Mouse (Mus musculus) frontal cortex, postnatal 10 days (tissue): Measurements from ENCODE around the gene Zfp644.

Source experiments
- DNase-seq, 2 experiments: peaks; one replicate each; pipeline ENCODE4 v3.0.0; 2022; ENCODE audit warnings: low spot score in 2 of 2, mixed read lengths in 1 of 2

Gene Zfp644

GRCm38 (mm10) chr5:106660867-106661266 lies 36.2 kb downstream of the Zfp644 start:
- no peak for DNase-seq

DNA sequence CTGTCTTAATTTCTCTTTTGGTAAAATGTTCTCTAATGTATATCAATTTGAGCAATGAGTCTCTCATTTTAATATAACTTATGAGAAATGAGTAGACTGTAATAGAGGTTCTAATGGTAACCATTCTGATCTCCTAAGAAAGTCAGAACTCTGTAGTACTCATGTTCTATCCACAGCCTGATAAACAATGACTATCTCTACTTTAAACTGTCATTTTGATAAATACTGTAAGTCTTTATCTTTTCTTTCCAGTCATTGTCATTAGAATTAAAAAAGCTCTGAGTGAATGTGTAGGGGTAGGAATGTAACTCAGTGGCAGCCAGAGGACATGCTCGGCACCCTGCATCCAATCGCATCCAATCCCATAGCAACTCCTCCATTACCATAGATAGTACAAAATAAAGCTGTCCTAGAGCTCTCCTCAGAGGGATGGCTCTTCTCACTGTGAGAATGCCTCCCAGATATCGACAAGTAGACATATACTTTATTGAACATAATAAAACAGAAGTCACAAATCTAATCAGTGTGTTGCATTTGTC lies 44.2 kb downstream of the Zfp644 start:
- no peak for DNase-seq

DNA sequence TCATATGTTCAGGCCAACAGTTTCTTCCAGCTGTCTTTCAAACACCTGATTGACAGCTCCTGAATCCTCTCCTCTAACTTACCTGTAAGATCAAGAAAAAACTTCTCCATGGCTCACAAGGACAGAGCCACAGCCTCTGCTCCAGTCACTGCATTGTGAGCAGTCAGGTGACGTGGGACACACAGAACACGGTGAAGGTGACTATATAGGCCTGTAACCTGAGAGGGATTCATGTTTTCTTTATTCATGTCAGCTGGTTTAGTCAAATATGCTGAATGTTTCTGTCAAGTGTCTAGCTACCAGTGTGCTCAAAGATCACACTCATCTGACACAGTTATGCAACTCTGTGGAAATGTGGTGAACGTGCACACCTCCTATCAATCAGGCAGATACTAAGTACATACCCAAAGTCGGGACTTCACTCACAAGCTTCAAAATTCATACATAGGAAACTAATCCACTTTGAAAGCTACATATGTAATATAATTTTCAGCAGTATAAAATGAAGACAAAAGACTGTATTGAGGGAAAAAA lies 44.8 kb downstream of the Zfp644 start:
- DNase-seq: no peak

DNA sequence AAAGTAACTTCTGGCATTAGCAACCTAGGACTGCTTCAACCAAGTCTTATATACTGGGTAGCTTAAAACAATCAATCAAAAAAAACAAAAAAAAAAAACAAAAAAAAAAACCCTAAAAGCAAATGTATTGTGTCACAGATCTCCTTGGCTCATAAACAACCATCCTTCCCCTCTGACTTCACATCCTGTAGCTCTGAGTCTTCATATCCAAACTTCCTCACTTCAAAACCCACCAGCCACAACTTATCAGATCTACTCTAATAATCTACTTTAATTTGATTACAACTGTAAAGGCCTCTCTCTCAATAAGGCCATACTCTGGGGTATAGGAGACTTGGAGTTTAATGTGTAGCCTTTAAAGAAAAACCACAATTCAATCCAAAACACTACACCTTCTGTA lies 47.1 kb downstream of the Zfp644 start:
- no peak for DNase-seq

- DNase-seq: no peak
These were observed 47.6 kb downstream of the Zfp644 start for GRCm38 (mm10) chr5:106649441-106649840.

GRCm38 (mm10) chr5:106643434-106643833 lies 53.7 kb downstream of the Zfp644 start:
- DNase-seq: no peak

DNA sequence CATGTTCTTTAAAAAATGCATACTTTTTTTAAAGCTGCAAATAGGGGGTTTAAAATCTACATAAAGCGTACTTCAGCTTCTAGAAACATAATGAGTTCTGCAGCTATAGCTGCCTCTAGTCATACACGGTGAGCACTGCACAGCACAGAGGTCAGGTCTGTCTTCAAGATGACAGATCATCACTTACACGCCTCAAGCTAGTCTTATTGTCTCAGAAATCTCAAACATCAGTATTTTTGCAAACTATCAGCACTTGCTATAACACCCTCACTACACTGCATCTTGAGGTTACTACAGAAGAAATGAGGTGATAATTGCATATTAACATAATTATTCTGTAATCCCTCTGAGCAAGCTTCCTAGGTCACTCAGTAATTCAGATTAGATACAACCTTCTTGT lies 55.2 kb downstream of the Zfp644 start:
- no peak for DNase-seq

DNA sequence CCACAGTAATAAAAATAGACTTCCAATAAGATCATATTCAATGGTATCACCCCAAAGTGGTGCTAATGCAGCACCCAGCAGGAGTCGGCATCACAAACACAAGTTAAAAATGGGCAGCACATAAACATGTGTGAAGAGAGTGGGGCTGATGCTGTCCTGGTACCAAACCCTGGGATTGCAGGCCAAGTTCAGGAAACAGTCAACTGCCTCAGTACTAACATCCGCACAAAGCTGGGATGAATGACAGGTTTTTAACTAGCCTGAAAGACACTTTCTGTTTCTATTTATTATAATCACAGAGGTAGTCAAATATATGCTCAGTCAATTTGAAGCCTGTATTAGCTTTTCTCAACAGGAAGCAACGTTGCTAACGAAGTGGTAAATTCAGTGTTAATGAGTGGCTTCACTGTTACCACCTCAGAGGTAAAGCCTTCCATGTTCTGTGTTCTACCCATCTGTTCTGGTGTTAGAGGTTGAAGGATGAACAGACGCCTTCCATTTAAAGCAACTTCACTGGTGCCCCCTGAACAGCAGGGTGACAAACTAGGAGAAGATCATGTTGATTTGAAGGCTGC lies 56.8 kb downstream of the Zfp644 start:
- no peak for DNase-seq

DNA sequence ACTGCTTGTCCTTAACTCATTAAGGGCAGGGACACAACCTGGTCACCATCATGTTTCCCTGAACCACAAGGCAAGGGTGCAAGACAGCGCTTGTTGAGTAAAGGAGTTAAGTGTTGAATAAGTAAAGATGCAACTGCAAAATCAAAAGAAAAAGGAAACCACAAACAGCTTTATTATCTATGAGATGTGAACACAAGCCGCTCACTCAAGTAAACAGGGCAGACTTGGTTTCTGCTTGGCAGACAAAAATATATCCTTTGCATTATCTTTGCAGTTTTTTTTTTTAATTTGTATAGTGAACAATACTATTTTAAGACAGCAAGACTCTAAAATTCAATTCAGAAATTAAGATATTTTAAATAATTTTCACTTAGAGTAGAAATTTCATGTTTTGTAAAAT lies 57.5 kb downstream of the Zfp644 start:
- DNase-seq: no peak

- no peak for DNase-seq
These were observed 60.6 kb downstream of the Zfp644 start for GRCm38 (mm10) chr5:106636423-106636946.

- DNase-seq: no peak
These were observed 68.5 kb downstream of the Zfp644 start for GRCm38 (mm10) chr5:106628369-106629149.

DNA sequence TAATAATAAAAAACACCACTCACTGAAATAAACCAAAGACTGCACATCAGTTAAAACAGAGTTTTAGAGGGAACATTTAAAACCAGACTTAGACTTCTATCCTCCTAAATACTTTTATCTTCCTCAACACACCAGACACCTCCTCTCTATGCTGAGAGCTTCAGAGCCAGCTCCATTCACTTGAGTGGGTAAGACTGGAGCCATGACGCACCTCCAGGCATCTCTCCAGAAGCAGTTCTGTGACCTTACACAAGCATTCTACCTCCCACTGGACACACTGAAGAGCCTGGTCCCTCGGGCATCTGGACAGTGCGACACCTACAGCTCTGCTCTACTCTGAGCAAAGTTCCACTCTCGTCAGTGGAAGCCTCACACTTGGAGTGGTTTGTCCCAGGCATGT lies 73.8 kb downstream of the Zfp644 start:
- DNase-seq: no peak

- no peak for DNase-seq
These were observed 74.9 kb downstream of the Zfp644 start for GRCm38 (mm10) chr5:106622193-106622592.

GRCm38 (mm10) chr5:106620446-106620845 lies 76.6 kb downstream of the Zfp644 start:
- no peak for DNase-seq

GRCm38 (mm10) chr5:106615006-106615405 lies 82.1 kb downstream of the Zfp644 start:
- no peak for DNase-seq

DNA sequence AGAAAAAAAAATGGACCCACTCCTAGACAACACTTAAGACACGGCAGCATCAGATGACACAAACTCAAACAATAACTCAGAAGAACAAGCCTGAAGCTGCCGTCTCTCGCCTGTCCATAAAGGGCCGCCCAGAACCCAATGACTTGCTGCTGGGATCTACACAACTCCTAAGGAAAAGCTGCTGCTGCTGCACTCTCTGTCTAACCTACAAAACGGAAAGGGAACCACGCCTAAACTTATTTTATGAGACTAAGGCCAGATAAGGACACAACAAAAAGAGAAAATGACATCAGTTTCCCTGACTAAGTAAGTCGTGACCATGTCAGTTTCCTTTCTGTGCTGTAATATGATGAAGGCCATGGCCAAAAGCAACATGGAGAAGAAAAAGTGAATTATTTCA lies 82.5 kb downstream of the Zfp644 start:
- no peak for DNase-seq

GRCm38 (mm10) chr5:106612151-106612550 lies 84.9 kb downstream of the Zfp644 start:
- DNase-seq: no peak

DNA sequence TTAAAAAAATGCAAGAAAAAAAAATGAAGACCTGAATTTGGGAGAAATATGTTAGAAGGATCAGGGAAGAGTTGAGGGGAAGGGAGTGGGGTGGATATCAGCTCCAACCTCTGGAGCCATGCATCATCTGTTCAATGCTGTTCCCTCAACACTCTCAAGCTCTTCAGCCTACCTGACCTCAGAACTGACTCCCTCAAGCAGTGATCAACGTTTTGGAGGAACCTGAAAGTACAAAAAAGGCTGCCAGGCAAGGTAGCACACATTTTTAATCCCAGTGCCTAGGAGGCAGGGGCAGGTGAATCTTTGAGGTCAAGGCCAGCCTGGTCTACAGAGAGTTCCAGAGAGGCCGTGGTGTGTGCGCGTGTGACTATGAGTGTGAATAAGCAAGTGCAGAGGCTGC lies 88.3 kb downstream of the Zfp644 start, which contains the start of gene Gm17304:
Gene Gm17304, plus strand, starts transcription at position 301 of the 400 bp plus-strand sequence.
- no peak for DNase-seq

DNA sequence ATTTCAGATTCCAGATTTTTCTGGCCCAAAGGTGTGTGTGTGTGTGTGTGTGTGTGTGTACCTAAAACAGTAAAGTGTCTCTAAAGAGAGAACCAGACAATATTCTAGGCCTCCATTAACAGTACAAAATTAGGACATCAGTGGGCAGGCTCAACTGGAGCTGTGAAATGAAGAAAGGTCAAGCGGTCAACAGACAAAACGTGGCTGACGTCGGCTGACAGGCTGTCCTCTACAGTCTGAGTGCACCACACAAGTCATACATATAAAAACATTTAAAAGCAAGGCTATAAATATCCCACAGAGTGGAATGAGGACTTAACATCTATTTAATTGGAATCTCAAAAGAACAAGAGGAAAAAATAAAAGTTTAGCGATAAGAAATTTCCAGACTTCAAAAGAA lies 90.0 kb downstream of the Zfp644 start:
- DNase-seq: no peak

GRCm38 (mm10) chr5:106605096-106605495 lies 92.0 kb downstream of the Zfp644 start:
- no peak for DNase-seq

DNA sequence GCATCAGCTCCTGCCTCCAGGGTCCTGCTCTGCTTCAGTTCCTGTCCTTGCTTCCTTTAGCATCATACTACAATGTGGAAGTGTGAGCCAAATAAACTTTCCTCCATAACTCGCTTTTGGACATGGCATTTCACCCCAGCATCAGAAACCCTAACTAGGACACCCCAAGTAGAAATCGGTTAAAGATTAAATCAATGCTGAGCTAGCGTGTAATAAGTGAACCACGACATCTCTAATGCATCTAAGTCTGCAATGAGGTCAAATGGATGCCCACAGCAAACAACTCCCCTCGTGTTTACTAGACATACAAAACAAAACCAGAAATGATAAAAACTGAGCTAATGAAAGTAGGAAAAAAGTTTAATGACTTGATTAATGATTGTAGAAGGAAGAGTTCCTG lies 92.7 kb downstream of the Zfp644 start:
- no peak for DNase-seq

DNA sequence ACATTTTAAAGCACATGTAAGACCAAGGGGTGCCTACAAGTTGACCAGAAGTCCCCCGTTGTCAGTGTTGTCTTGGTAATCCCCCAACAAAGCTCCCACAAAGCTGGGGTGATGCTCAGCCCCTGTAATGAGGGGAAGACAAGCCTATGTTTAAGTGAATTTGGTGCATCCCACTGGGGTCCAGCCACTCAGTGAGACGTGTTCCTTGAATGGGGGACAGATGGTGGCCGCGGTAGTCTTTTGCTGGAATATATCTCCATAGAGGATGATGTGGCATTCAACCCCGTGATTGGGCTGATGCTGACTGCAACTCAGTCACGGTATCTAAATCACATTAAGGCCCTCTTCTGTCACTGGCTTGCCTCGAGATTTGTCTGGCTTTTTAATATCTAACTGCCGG lies 97.6 kb downstream of the Zfp644 start:
- DNase-seq: no peak

DNA sequence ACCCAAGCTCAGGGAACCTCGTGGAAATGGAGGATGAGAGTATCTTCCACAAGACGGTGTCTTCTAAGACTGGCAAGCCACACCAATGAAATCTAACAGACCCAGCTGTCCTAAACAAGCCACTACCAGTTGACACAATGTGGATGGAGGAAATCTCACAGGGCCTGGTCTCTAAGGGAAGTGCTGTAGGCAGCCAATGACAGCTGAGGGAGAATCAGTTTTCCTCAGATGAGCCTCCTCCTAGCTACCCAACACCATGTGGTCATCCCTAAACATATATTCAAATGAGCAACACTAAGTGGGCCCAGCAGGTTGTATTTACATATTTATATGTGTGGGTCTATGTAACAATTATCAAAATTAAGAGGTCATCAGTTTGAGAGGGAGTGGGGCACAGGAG lies 99.6 kb downstream of the Zfp644 start:
- no peak for DNase-seq
